Mouse (Mus musculus) neutrophil, adult 5-6 weeks (primary cell): ENCODE measurements around the gene Hilpda. TPM values are rescaled to one million over a fixed set of nuclear protein-coding genes. Genes with fewer than 3 reads are reported as not detected.
A peak's percentile ranks its signal among the peaks of the same experiment; 100 is the strongest.

Experiments used
- ATAC-seq: fragments of 151-379, 151-347 bp; 2 replicates; pipeline ENCODE4 v1.8.0; 2017; ENCODE audit warnings: mild to moderate bottlenecking, moderate TSS enrichment; ENCODE audit not compliant: insufficient number of reproducible peaks, poor library complexity, low FRiP score, severe bottlenecking; ENCODE audit errors: extremely low read depth
- total RNA-seq: library from RNA; stranded (forward); fragments of 200-1000 nt; gene quantifications from 2 replicates; pipeline ENCODE4 v1.2.3, GENCODE M21; 2017

Hilpda gene
- 1.7 and 4.4 TPM in 2 replicates for total RNA-seq

GRCm38 (mm10) chr6:29272312-29273072 is at the start of gene Hilpda:
Hilpda (plus strand) TSS chr6:29272488.
- ATAC-seq: peak; percentile 93

- ATAC-seq: no peak
Measured at GRCm38 (mm10) chr6:29229265-29229913, 42.9 kb upstream of the Hilpda start.

- no peak for ATAC-seq
Measured at GRCm38 (mm10) chr6:29230386-29230785, 41.9 kb upstream of the Hilpda start.

- ATAC-seq: no peak
Measured at GRCm38 (mm10) chr6:29231799-29232198, 40.5 kb upstream of the Hilpda start.

- ATAC-seq: peak; percentile 27; the same call in 1 of the 2 replicates
Measured at GRCm38 (mm10) chr6:29232321-29232720, 40.0 kb upstream of the Hilpda start.

- ATAC-seq: no peak
Measured at GRCm38 (mm10) chr6:29233710-29234109, 38.6 kb upstream of the Hilpda start.

- ATAC-seq: peak; percentile 64
Measured at GRCm38 (mm10) chr6:29234272-29234671, 38.0 kb upstream of the Hilpda start.

GRCm38 (mm10) chr6:29240806-29241205 is 31.5 kb upstream of the Hilpda start:
- peak; percentile 66 for ATAC-seq

- ATAC-seq: no peak
Measured at GRCm38 (mm10) chr6:29241697-29242096, 30.6 kb upstream of the Hilpda start.

- ATAC-seq: no peak
Measured at GRCm38 (mm10) chr6:29242265-29242664, 30.0 kb upstream of the Hilpda start.

- peak; percentile 80 for ATAC-seq
Measured at GRCm38 (mm10) chr6:29245272-29246120, 26.8 kb upstream of the Hilpda start.

GRCm38 (mm10) chr6:29246183-29246582 is 26.1 kb upstream of the Hilpda start:
- no peak for ATAC-seq

GRCm38 (mm10) chr6:29246585-29246984 is 25.7 kb upstream of the Hilpda start:
- 0 out of 2 replicates have a peak, but pooled peaks have one; percentile 15 for ATAC-seq

GRCm38 (mm10) chr6:29247072-29247471 is 25.2 kb upstream of the Hilpda start:
- ATAC-seq: no peak

- no peak for ATAC-seq
Measured at GRCm38 (mm10) chr6:29259418-29259817, 12.9 kb upstream of the Hilpda start.

- ATAC-seq: no peak
Measured at GRCm38 (mm10) chr6:29261831-29262230, 10.5 kb upstream of the Hilpda start.

GRCm38 (mm10) chr6:29263650-29264455 is 8.4 kb upstream of the Hilpda start:
- no peak for ATAC-seq

GRCm38 (mm10) chr6:29264456-29264781 is 7.9 kb upstream of the Hilpda start:
- ATAC-seq: 0 out of 2 replicates have a peak, but pooled peaks have one; percentile 19

- ATAC-seq: no peak
Measured at GRCm38 (mm10) chr6:29266936-29267335, 5.4 kb upstream of the Hilpda start.
